Mouse (Mus musculus) kidney, adult 2 months (tissue): Measurements from ENCODE around the gene Cytip.

Experiments used
- CTCF ChIP-seq: fragments of 200-500 bp; conservative IDR thresholded peaks from 2 replicates; pipeline ENCODE4 v1.5.1; 2011; ENCODE audit warnings: low read depth, mild to moderate bottlenecking, control low read depth, low read length, moderate library complexity, mixed read lengths; ENCODE audit not compliant: insufficient read depth, insufficient read length
- POLR2A ChIP-seq: fragments of 200-500 bp; IDR thresholded peaks from one replicate; pipeline ENCODE4 v1.6.1; 2011; ENCODE audit warnings: low read depth, low read length, control low read depth

- TF ChIP-seq CTCF (no peak), POLR2A (peak; percentile 20)
Measured at GRCm38 (mm10) chr2:58195346-58195745, at the start of gene Cytip.
